In the genomic region with DNA sequence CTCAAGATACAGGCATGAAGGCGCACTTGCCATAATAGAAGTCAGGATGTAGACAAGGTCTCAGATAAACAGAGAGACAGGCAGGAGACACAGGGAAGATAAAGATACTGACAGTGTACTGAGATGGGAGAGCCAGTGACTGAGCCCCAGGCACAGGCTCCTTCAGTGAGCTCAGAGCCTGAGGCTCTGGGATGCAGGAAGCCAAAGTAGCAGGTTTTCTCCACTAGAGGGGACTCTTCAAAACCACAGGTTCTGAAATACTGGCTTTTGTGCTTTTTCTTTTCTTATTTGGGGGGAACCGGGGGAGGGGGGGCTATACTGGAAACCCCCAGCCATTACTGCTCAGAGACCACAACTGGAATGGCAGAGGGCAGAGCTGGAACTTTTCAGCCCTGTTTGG, we compare ENCODE assay signal across 8 mouse cellular contexts. TPM values are rescaled to one million over a fixed set of nuclear protein-coding genes. Genes with fewer than 3 reads are reported as not detected.
DNase-seq lines count a peak whose midpoint lies in the region; ATAC-seq and TF ChIP-seq lines count a peak whose summit lies in the region.

No protein-coding gene starts in this region.

- DNase-seq in frontal cortex, postnatal 36 days (ENCODE audit: low spot score in 2 of 2) = peak; percentile 38 to 65
- no peak for DNase-seq in frontal cortex, postnatal 10 days (ENCODE audit: low spot score in 2 of 2)
- DNase-seq in right cerebral cortex, postnatal 25 days = peak; percentile 60
- DNase-seq in right cerebral cortex, postnatal 36 days (ENCODE audit: low spot score in 2 of 2) = no peak
- DNase-seq in hindbrain, postnatal 0 days (ENCODE audit: low spot score) = peak; percentile 77
- no peak for DNase-seq in heart, postnatal 10 days

- peaks cover 33% of the 10 kb centered on the region for H3K4me1 ChIP-seq in hindbrain, postnatal 0 days (ENCODE audit: insufficient read depth, low read length)

- no peaks in the 10 kb centered on the region for H3K36me3 ChIP-seq in hindbrain, postnatal 0 days (ENCODE audit: insufficient read depth, low read length)

- peak; percentile 67 for TF ChIP-seq CTCF in hindbrain, postnatal 0 days (IDR thresholded peaks at IDR 0.05; ENCODE audit: low read depth)

- H3K9ac ChIP-seq in hindbrain, postnatal 0 days (replicated peaks; ENCODE audit: low read length) = no peak overlapping the region

- peak overlapping the region; percentile 91 for H3K4me3 ChIP-seq in hindbrain, postnatal 0 days (ENCODE audit: low read length)

- intact Hi-C loops in heart, postnatal 10 days (cut with DNase I) = loop anchor here (10.0 kb wide), 1 partner anchor 330 kb away; no protein-coding TSS in a partner anchor

- H3K4me2 ChIP-seq in hindbrain, postnatal 0 days (ENCODE audit: low read depth, low read length) = peak overlapping the region; percentile 93

- no peak for ATAC-seq in hindbrain, postnatal 0 days
- no peak for ATAC-seq in CD4-positive, CD25-positive, alpha-beta regulatory T cell, adult 4 months
- ATAC-seq in megakaryocyte, adult 5-6 weeks (ENCODE audit: poor library complexity, severe bottlenecking) = no peak

- 0 out of 2 replicates have a peak overlapping the region, but pooled peaks have one; percentile 29 for H3K27ac ChIP-seq in hindbrain, postnatal 0 days

- WGBS in hindbrain, postnatal 0 days = 41% methylated on average over 2 of the region's 2 CpGs

- no peaks in the 10 kb centered on the region for H3K27me3 ChIP-seq in hindbrain, postnatal 0 days (ENCODE audit: insufficient read depth, low read length)

- no peaks in the 10 kb centered on the region for H3K9me3 ChIP-seq in hindbrain, postnatal 0 days (ENCODE audit: low read length)

RNA-seq across cellular contexts. Expression of gene Plxna2, which starts 6.4 kb away (rescaled TPM):
- 48.2 and 52.0 TPM in 2 replicates for total RNA-seq in hindbrain, postnatal 0 days (2014; rRNA removed)
- 11.1 and 11.7 TPM in 2 replicates for polyA plus RNA-seq in hindbrain, postnatal 0 days (2015; fragmentation: Nextera tagmentation; extraction: Ambion mirVana)
- polyA plus RNA-seq in CD4-positive, CD25-positive, alpha-beta regulatory T cell, adult 4 months (2017; shearing (Covaris generic)) = not detected
- not detected in 2 replicates for total RNA-seq in megakaryocyte, adult 5-6 weeks (2015)
- 0.18 TPM in 1 of 2 replicates, not detected in the other for total RNA-seq in megakaryocyte, adult 5-6 weeks (2017)
- 10 to 100 TPM; 25.5 to 34.6 TPM for total RNA-seq in heart, postnatal 10 days (2021)

Comparison
In these comparisons a context has a peak if more than half of its experiments do, and no peak if none do; other contexts are left out.
1. DNase-seq: peak in frontal cortex, postnatal 36 days (2 of 2), right cerebral cortex, postnatal 25 days (single experiment) and hindbrain, postnatal 0 days (single experiment); none in frontal cortex, postnatal 10 days (0 of 2), right cerebral cortex, postnatal 36 days (0 of 2) and heart, postnatal 10 days (0 of 2).
2. RNA of gene Plxna2, which starts 6.4 kb away (total RNA-seq): 48.2 to 52.0 TPM in hindbrain, postnatal 0 days and 25.5 to 34.6 TPM in heart, postnatal 10 days; 0.18 TPM in megakaryocyte, adult 5-6 weeks; every median in the first group is over 10 times any median in the second.